Mouse (Mus musculus): ENCODE data around the gene Gm10644. TPM values are rescaled to one million over a fixed set of nuclear protein-coding genes. Genes with fewer than 3 reads are reported as not detected.

Gene Gm10644
- polyA plus RNA-seq (2017; shearing (Covaris generic)) = 0.37 TPM

GRCm38 (mm10) chr8:83955106-83955957 lies at the start of gene Gm10644, which contains the start of gene Asf1b:
Gene Gm10644 (minus strand): TSS chr8:83955205.
Gene Asf1b (plus strand): TSS chr8:83955507.

GRCm38 (mm10) chr8:84001281-84002000 lies 46.4 kb upstream of the Gm10644 start, which contains the start of gene 1700067K01Rik:
Gene 1700067K01Rik (plus strand): TSS chr8:84001502.

GRCm38 (mm10) chr8:83997511-83998141 lies 42.6 kb upstream of the Gm10644 start, which contains the start of gene Samd1:
Gene Samd1 (plus strand): TSS chr8:83997672.

GRCm38 (mm10) chr8:83972150-83973120 lies 17.4 kb upstream of the Gm10644 start, which contains the start of gene Prkaca:
Gene Prkaca (plus strand): TSS chr8:83972993.

GRCm38 (mm10) chr8:83899363-83900252 lies 55.4 kb downstream of the Gm10644 start, which contains the start of gene Adgrl1:
Gene Adgrl1 (plus strand): TSS chr8:83900105.

Other genes with a start within 250 kb of the Gm10644 start
- 223 TPM for gene Ddx39, start 240.0 kb downstream of the Gm10644 start, polyA plus RNA-seq (2017; shearing (Covaris generic))
- gene Adgre5, start 213.9 kb downstream of the Gm10644 start, polyA plus RNA-seq (2017; shearing (Covaris generic)) = 601 TPM
- 4.2 TPM for gene Adgrl1, start 55.1 kb downstream of the Gm10644 start, polyA plus RNA-seq (2017; shearing (Covaris generic))
- 18.7 TPM for gene Asf1b, start 302 bp upstream of the Gm10644 start, polyA plus RNA-seq (2017; shearing (Covaris generic))
- 2.1 TPM for gene Prkaca, start 17.8 kb upstream of the Gm10644 start, polyA plus RNA-seq (2017; shearing (Covaris generic))
- 2.9 TPM for gene Samd1, start 42.5 kb upstream of the Gm10644 start, polyA plus RNA-seq (2017; shearing (Covaris generic))
- 0.82 TPM for gene 1700067K01Rik, start 46.3 kb upstream of the Gm10644 start, polyA plus RNA-seq (2017; shearing (Covaris generic))
- 0.38 TPM for gene 2210011C24Rik, start 57.0 kb upstream of the Gm10644 start, polyA plus RNA-seq (2017; shearing (Covaris generic))
- gene Palm3, start 66.3 kb upstream of the Gm10644 start, polyA plus RNA-seq (2017; shearing (Covaris generic)) = 4.0 TPM
- gene Il27ra, start 87.4 kb upstream of the Gm10644 start, polyA plus RNA-seq (2017; shearing (Covaris generic)) = 415 TPM
- 132 TPM for gene Rln3, start 89.8 kb upstream of the Gm10644 start, polyA plus RNA-seq (2017; shearing (Covaris generic))
- gene Gm10643, start 109.9 kb upstream of the Gm10644 start, polyA plus RNA-seq (2017; shearing (Covaris generic)) = 0.98 TPM
- gene Rfx1, start 111.6 kb upstream of the Gm10644 start, polyA plus RNA-seq (2017; shearing (Covaris generic)) = 28.6 TPM
- 30.2 TPM for gene Dcaf15, start 149.6 kb upstream of the Gm10644 start, polyA plus RNA-seq (2017; shearing (Covaris generic))
- gene Podnl1, start 170.8 kb upstream of the Gm10644 start, polyA plus RNA-seq (2017; shearing (Covaris generic)) = 9.3 TPM
- 59.6 TPM for gene Cc2d1a, start 192.7 kb upstream of the Gm10644 start, polyA plus RNA-seq (2017; shearing (Covaris generic))
- gene 4930432K21Rik, start 192.8 kb upstream of the Gm10644 start, polyA plus RNA-seq (2017; shearing (Covaris generic)) = 3.3 TPM
- gene Nanos3, start 230.0 kb upstream of the Gm10644 start, polyA plus RNA-seq (2017; shearing (Covaris generic)) = not detected

Measured in CD4-positive, CD25-positive, alpha-beta regulatory T cell, adult 9 weeks (primary cell).